Mouse (Mus musculus) mesoderm, embryonic 11.5 days (tissue): ENCODE data around the gene Glp1r.

Experiments
- DNase-seq: peaks from one replicate; pipeline ENCODE4 v3.0.0-alpha.2; 2012; ENCODE audit warnings: low read depth, low spot score

Gene Glp1r

DNA sequence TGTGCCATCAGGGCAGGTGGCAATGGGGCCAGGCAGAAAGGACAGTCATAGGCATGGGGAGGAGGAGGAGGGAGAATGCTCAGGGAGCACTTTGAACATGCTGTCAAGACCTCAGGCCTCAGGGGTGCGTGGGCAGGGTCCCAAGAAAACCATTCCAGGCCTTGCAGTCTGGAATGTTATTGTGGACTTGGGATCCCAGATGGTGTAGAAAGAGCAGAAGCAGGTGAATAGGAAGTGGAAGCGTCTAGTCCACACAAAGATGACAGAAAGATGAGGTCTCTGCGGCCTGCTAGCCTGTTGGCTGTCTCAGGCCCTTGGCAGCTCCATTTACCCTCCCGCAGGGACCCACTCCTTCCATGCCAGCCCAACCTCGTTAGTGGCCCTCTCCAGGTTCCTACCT lies 10.9 kb downstream of the Glp1r start:
- DNase-seq: no peak

DNA sequence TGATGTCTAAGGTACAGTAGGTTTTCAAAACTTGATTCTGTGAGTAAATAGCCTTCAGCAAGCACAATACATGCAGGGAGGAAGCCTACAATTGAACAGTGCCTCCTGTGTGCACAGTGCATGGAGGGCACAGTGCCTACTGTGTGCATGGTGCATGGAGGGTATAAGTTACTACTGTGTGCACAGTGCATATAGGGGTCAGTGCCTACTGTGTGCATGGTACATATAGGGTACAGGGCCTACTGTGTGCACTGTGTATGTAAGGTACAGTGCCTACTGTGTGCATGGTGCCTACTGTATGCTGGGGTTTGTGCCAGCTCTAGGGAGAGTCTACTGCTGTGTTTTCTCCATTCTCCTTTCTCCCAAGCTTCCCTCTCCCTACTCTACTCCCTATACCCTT lies 12.6 kb downstream of the Glp1r start:
- no peak for DNase-seq

DNA sequence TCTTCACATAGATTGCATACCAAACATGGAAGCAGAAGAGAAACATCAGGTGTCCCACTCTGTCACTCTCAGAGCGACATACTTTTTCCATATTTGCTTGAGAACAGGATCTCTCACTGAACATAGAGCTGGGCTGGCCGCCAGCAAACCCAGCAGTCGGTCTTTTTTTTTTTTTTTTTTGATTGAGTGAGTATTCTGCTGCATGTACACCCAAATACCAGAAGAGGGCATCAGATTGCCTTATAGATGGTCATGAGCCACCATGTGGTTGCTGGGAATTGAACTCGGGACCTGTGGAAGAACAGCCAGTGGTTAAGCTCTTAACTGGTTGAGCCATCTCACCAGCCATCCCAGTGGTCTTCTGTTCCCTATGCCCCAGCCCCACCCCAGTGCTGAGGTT lies 21.9 kb downstream of the Glp1r start:
- no peak for DNase-seq

DNA sequence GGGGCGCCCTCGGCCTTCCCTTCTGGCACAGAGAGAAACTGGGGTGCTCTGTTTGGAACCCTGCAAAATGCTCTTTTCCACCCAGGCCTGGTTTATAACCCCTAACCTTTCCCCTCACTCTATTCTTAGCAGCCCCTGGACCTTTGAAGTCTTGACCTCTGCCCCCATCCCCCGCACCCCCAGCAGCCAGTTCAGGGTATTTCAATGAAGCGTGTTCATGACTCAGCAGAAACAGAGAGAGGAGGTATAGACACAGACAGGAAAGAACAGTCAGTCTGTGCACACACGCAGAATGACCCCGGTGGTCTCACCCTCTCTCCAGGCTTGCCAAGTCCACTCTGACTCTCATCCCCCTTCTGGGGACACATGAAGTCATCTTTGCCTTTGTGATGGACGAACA lies 29.2 kb downstream of the Glp1r start:
- DNase-seq: no peak

GRCm38 (mm10) chr17:30932836-30933235 lies 31.2 kb downstream of the Glp1r start:
- peak; percentile 61 for DNase-seq

- no peak for DNase-seq
These were observed 33.7 kb downstream of the Glp1r start for GRCm38 (mm10) chr17:30935301-30935700.

DNA sequence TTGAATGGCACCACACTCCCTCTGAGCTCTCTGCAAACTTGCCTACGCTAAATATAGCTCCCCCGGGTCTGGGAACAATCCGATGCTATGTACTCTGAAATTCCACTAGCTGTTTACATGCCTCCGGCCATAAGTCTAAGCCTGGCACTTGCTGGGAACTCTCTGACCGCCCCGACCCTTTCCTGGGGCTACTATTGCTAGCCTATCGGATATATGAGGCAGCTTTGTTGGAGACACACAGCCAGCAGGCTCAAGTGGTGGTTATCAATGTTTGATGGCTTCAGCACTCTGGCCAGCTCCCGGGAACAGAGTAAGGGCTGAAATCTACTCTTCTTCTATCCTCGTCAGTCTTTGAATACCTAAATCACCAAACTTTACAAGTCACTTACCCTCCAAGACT lies 36.9 kb downstream of the Glp1r start:
- DNase-seq: peak; percentile 58

GRCm38 (mm10) chr17:30948382-30948781 lies 46.8 kb downstream of the Glp1r start:
- DNase-seq: no peak

DNA sequence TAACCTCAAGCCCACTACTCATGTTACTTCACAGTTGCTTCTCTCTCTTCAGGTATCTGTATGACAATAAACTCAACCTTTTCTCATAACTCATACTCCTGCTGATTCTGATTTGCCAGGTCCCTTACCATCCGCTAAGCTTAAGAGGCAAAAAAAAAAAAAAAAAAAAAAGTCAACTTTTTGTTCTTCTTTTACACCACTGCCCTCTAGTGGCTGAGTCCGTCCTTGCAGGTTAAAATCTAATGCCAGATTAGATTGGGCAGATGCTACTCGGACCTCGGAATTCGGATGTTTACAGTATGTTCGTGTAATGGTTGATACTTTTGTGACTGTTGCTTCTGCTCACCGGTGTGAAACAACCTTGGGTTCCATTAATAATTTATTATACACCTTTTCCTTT lies 49.2 kb downstream of the Glp1r start:
- DNase-seq: peak; percentile 70

DNA sequence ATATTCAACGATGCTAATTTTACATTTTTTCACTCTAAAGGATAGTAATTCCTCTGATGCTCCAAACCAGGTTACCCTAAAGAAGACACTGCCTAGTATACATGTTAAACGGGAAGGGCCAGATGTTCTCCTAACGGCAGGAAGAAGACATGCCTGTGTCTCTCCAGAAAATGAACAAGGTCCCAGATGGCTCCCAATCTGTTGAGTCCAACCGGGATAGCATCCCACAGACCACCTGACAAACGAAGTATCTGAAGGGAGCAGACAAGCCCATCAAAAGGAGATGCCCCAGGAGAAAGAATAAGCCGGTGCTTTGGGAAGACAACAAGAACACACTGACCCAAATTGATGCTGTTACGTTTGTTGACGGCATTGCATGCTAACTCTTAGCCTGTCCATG lies 50.0 kb downstream of the Glp1r start:
- no peak for DNase-seq

DNA sequence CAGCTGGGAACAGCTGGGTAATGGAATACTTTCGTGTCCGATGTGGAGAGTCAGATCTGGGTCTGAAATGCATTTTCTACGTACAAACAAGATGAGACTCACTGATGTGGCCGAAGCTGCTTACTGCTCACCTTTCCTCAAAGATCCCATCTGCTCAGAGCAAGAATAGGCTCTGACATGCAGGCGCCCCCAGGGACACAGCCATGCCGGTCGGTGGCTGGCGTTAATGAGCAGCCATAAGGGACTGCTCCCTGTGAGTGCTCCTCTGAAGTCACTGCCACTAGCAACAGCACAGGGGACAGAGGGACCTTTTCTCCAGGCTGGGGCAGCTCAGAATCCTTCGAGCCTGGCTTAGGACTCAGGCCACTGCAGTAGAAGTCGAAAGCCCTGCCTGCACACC lies 52.7 kb downstream of the Glp1r start, which contains the start of gene Umodl1:
TSS of gene Umodl1 (plus strand) at position 301 of the 400 bp plus-strand sequence.
- DNase-seq: no peak

DNA sequence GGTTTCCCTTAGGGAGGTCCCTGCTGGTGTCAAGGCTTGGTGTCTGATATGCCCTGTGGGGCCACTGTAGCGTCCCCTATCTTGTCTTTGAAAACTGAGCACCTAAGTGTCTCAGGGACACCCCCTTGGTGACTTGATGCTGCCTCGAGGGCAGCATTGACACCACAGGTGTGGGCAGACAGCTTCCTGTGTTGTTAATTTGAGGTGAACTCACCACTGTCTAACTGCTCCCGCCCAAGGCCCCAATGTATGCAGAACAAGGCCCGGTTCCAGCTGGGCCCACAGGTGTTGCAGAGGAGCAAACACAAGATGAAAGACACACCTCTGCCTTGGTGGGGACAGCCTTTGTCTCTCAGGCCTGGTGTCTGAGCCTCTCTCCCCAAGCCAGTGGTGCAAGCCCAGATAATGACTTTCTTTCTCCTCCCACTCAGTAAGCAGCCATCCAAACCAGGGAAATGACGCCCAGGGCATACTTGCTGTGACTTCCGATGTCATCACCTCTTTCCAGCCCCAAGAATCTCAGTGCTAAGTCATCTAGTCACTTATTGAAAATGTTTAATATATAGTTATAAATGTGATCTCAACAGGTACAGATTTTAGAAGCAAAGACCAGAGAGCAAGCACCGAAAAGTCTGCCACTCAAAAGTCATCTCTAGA lies 60.4 kb downstream of the Glp1r start:
- no peak for DNase-seq

DNA sequence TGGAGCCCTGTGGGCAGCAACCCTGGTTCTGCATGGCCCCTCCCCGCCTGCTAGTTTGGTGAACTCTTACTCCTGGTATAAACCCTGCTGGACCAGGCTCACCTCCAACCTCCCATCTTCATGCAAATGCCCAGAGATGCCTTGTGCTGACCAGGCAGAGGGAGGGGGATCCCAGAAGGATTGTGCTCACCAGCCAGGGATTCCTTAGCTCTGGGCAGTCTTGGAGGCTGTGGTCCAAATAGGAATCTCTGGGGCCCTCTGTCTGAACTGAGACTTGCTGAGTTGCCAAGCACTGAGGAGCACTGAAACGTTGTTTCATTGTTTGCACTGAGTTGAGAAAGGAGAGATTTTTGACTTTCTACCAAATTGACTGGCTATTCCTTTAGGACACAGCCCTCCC lies 61.3 kb downstream of the Glp1r start:
- no peak for DNase-seq

GRCm38 (mm10) chr17:30969983-30970382 lies 68.4 kb downstream of the Glp1r start:
- no peak for DNase-seq

GRCm38 (mm10) chr17:30971877-30972276 lies 70.3 kb downstream of the Glp1r start:
- DNase-seq: no peak

DNA sequence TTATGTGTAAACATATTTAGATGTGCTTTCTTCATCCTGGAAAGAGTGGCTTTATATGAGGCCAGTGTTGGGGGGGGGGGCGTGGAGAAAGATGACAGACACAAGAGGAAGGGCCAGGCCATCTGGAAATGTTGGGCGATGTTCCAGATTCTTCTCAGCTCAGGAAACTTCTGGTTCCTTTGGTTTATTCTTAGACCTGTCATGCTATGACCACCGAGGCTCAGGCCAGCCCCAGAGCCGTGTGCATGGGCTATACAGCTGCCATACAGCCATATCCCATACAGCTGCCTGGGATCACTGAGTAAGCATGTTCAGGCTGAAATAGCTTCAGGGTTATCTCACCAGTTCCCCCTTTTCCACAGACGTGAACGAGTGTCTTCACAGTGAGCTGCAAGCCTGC lies 71.7 kb downstream of the Glp1r start:
- DNase-seq: no peak

GRCm38 (mm10) chr17:30977290-30977689 lies 75.7 kb downstream of the Glp1r start:
- DNase-seq: no peak

DNA sequence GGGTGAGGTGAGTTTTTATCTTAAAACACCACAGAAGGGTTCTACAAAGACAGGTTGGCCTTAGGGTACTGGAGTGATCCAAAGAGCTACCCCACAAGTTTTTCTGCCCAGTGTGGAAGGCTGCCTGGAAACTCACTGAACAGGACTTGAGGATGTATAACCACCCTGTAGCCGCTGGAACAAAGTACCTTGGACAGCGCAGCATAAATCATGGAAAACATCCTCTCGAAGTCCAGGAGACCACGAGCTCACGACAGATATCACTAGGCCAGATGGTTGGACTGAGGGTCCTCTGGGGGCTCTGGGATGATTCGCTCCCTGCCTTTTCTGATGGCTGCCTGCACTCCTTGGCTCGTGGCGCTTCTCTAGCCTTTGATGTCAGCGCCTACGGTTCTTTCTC lies 76.9 kb downstream of the Glp1r start:
- DNase-seq: peak; percentile 39

- no peak for DNase-seq
These were observed 81.9 kb downstream of the Glp1r start for GRCm38 (mm10) chr17:30983521-30983920.

GRCm38 (mm10) chr17:30990254-30990653 lies 88.6 kb downstream of the Glp1r start:
- DNase-seq: peak; percentile 44
